Mouse (Mus musculus) embryonic facial prominence, embryonic 12.5 days (tissue): ENCODE measurements around the gene Large2. TPM values are rescaled to one million over a fixed set of nuclear protein-coding genes. Genes with fewer than 3 reads are reported as not detected.

ENCODE experiments used
- ATAC-seq: fragments of 200-750 bp; cut with Nextera tagmentation; 2 replicates; pipeline ENCODE4 v1.8.0; 2017; ENCODE audit not compliant: insufficient number of reproducible peaks, insufficient read depth, low FRiP score, low TSS enrichment
- H3K27ac ChIP-seq: fragments of 300-500 bp; sonication (generic); 2 replicates; pipeline ENCODE4 v1.5.1; 2016; ENCODE audit warnings: mild to moderate bottlenecking
- H3K27me3 ChIP-seq: fragments of 300-500 bp; sonication (generic); 2 replicates; pipeline ENCODE4 v1.6.1; 2016; ENCODE audit warnings: mild to moderate bottlenecking, moderate library complexity
- H3K36me3 ChIP-seq: fragments of 300-500 bp; sonication (generic); 2 replicates; pipeline ENCODE4 v1.6.1; 2016; ENCODE audit warnings: mild to moderate bottlenecking
- H3K4me1 ChIP-seq: fragments of 300-500 bp; sonication (generic); 2 replicates; pipeline ENCODE4 v1.6.1; 2016
- H3K4me2 ChIP-seq: fragments of 300-500 bp; sonication (generic); replicated peaks from 2 replicates; pipeline ENCODE4 v1.6.1; 2016; ENCODE audit warnings: mild to moderate bottlenecking, moderate library complexity
- H3K4me3 ChIP-seq: fragments of 300-500 bp; sonication (generic); 2 replicates; pipeline ENCODE4 v1.5.1; 2016; ENCODE audit warnings: mild to moderate bottlenecking
- H3K9ac ChIP-seq: fragments of 300-500 bp; sonication (generic); 2 replicates; pipeline ENCODE4 v1.6.1; 2016; ENCODE audit warnings: mild to moderate bottlenecking, moderate library complexity
- H3K9me3 ChIP-seq: fragments of 300-500 bp; sonication (generic); 2 replicates; pipeline ENCODE4 v1.6.1; 2016; ENCODE audit warnings: mild to moderate bottlenecking, moderate library complexity
- whole genome bisulfite sequencing: fragments of 180-500 bp; shearing (Covaris S2); methylation state at CpG from one replicate; pipeline ENCODE4 v1.1.7; 2016; 5-methylcytosine and 5-hydroxymethylcytosine counted together
- polyA plus RNA-seq: library from polyadenylated mRNA; unstranded; fragments of >200 nt; fragmentation: Nextera tagmentation; extraction: Ambion mirVana; gene quantifications from 2 replicates; pipeline ENCODE4 v1.2.1, GENCODE M21; 2016

The Large2 gene
- polyA plus RNA-seq, result 10.3 and 10.5 TPM in 2 replicates

GRCm38 (mm10) chr2:92374514-92374913 lies at the start of gene Large2, which contains the start of gene Pex16:
TSS of gene Large2 (minus strand) at chr2:92374869.
TSS of gene Pex16 (plus strand) at chr2:92374676.
- Histone ChIP-seq H3K36me3 (peaks cover 20% of the 10 kb centered on the region), H3K4me1 (peaks cover 39% of the 10 kb centered on the region)

GRCm38 (mm10) chr2:92423702-92424461 lies 49.2 kb upstream of the Large2 start:
- H3K27ac ChIP-seq, result peak overlapping the region; percentile 80; the same call in 1 of the 2 replicates

More at GRCm38 (mm10) chr2:92374514-92374913, at the start of gene Large2, which contains the start of gene Pex16:
- Histone ChIP-seq H3K27me3 (peaks cover 27% of the 10 kb centered on the region), H3K4me2 (peak within 1 kb of the TSS; percentile 90), H3K9ac (peak within 1 kb of the TSS; percentile 73), H3K9me3 (no peaks in the 10 kb centered on the region), H3K4me3 (peak within 1 kb of the TSS; percentile 71), H3K27ac (peak within 1 kb of the TSS; percentile 88)
- no peak for ATAC-seq
- 4% methylated on average over 16 of the region's 16 CpGs for WGBS

GRCm38 (mm10) chr2:92423156-92423555 lies 48.5 kb upstream of the Large2 start:
- no peak for ATAC-seq
- Histone ChIP-seq H3K4me3 (no peak overlapping the region), H3K4me2 (no peak overlapping the region), H3K27me3 (no peaks in the 10 kb centered on the region), H3K4me1 (peaks cover 16% of the 10 kb centered on the region), H3K36me3 (peaks cover 59% of the 10 kb centered on the region), H3K9me3 (no peaks in the 10 kb centered on the region), H3K27ac (no peak overlapping the region), H3K9ac (no peak overlapping the region)
- 91% methylated on average over 9 of the region's 9 CpGs for WGBS

More at GRCm38 (mm10) chr2:92423702-92424461, 49.2 kb upstream of the Large2 start:
- Histone ChIP-seq H3K4me2 (no peak overlapping the region), H3K9ac (no peak overlapping the region), H3K9me3 (no peaks in the 10 kb centered on the region), H3K4me1 (peaks cover 18% of the 10 kb centered on the region), H3K36me3 (peaks cover 52% of the 10 kb centered on the region), H3K27me3 (no peaks in the 10 kb centered on the region), H3K4me3 (no peak overlapping the region)
- ATAC-seq, result no peak
- WGBS, result 88% methylated on average over 9 of the region's 9 CpGs

GRCm38 (mm10) chr2:92422388-92423135 lies 47.9 kb upstream of the Large2 start:
- Histone ChIP-seq H3K9me3 (no peaks in the 10 kb centered on the region), H3K4me3 (no peak overlapping the region), H3K4me1 (peaks cover 10% of the 10 kb centered on the region), H3K4me2 (no peak overlapping the region), H3K27me3 (no peaks in the 10 kb centered on the region), H3K9ac (no peak overlapping the region), H3K27ac (no peak overlapping the region), H3K36me3 (peaks cover 64% of the 10 kb centered on the region)
- WGBS, result 75% methylated on average over 10 of the region's 10 CpGs
- ATAC-seq, result no peak

GRCm38 (mm10) chr2:92421723-92422387 lies 47.2 kb upstream of the Large2 start:
- ATAC-seq, result no peak
- Histone ChIP-seq H3K4me2 (no peak overlapping the region), H3K4me1 (peaks cover 9% of the 10 kb centered on the region), H3K4me3 (no peak overlapping the region), H3K9me3 (no peaks in the 10 kb centered on the region), H3K27me3 (no peaks in the 10 kb centered on the region), H3K36me3 (peaks cover 68% of the 10 kb centered on the region), H3K9ac (no peak overlapping the region), H3K27ac (no peak overlapping the region)
- WGBS, result 85% methylated on average over 7 of the region's 7 CpGs

GRCm38 (mm10) chr2:92411705-92412104 lies 37.0 kb upstream of the Large2 start:
- H3K27me3 ChIP-seq, result no peaks in the 10 kb centered on the region
- no peaks in the 10 kb centered on the region for H3K9me3 ChIP-seq
- H3K9ac ChIP-seq, result no peak overlapping the region
- H3K4me1 ChIP-seq, result no peaks in the 10 kb centered on the region
- H3K4me2 ChIP-seq, result no peak overlapping the region
- ATAC-seq, result no peak
- no peak overlapping the region for H3K27ac ChIP-seq
- WGBS, result 94% methylated on average over 10 of the region's 10 CpGs
- H3K36me3 ChIP-seq, result peaks cover 93% of the 10 kb centered on the region
- no peak overlapping the region for H3K4me3 ChIP-seq

GRCm38 (mm10) chr2:92408309-92409045 lies 33.8 kb upstream of the Large2 start:
- ATAC-seq, result no peak
- H3K4me2 ChIP-seq, result no peak overlapping the region
- peaks cover 91% of the 10 kb centered on the region for H3K36me3 ChIP-seq
- no peaks in the 10 kb centered on the region for H3K27me3 ChIP-seq
- no peaks in the 10 kb centered on the region for H3K4me1 ChIP-seq
- H3K27ac ChIP-seq, result no peak overlapping the region
- 90% methylated on average over 18 of the region's 18 CpGs for WGBS
- H3K9me3 ChIP-seq, result no peaks in the 10 kb centered on the region
- H3K9ac ChIP-seq, result no peak overlapping the region
- H3K4me3 ChIP-seq, result no peak overlapping the region

- 94% methylated on average over 7 of the region's 7 CpGs for WGBS
- H3K4me2 ChIP-seq, result no peak overlapping the region
- no peak overlapping the region for H3K27ac ChIP-seq
- no peaks in the 10 kb centered on the region for H3K9me3 ChIP-seq
- H3K36me3 ChIP-seq, result peaks cover 69% of the 10 kb centered on the region
- 0 out of 2 replicates have a peak, but pooled peaks cover 3% of the 10 kb centered on the region for H3K27me3 ChIP-seq
- H3K9ac ChIP-seq, result no peak overlapping the region
- ATAC-seq, result no peak
- no peak overlapping the region for H3K4me3 ChIP-seq
- peaks cover 5% of the 10 kb centered on the region; the same call in 1 of the 2 replicates for H3K4me1 ChIP-seq
Measured at GRCm38 (mm10) chr2:92405687-92406086, 31.0 kb upstream of the Large2 start.

GRCm38 (mm10) chr2:92404737-92405136 lies 30.1 kb upstream of the Large2 start:
- Histone ChIP-seq H3K4me2 (no peak overlapping the region), H3K4me1 (peaks cover 6% of the 10 kb centered on the region; the same call in 1 of the 2 replicates), H3K27ac (no peak overlapping the region), H3K27me3 (peaks cover 9% of the 10 kb centered on the region; the same call in 1 of the 2 replicates), H3K36me3 (peaks cover 60% of the 10 kb centered on the region), H3K4me3 (no peak overlapping the region), H3K9me3 (no peaks in the 10 kb centered on the region), H3K9ac (no peak overlapping the region)
- ATAC-seq, result no peak
- 77% methylated on average over 6 of the region's 6 CpGs for whole genome bisulfite sequencing

GRCm38 (mm10) chr2:92403776-92404319 lies 29.2 kb upstream of the Large2 start:
- Histone ChIP-seq H3K9me3 (no peaks in the 10 kb centered on the region), H3K4me2 (no peak overlapping the region), H3K4me1 (peaks cover 6% of the 10 kb centered on the region; the same call in 1 of the 2 replicates), H3K4me3 (no peak overlapping the region), H3K27me3 (peaks cover 9% of the 10 kb centered on the region; the same call in 1 of the 2 replicates), H3K36me3 (peaks cover 51% of the 10 kb centered on the region), H3K27ac (no peak overlapping the region), H3K9ac (no peak overlapping the region)
- ATAC-seq, result no peak
- WGBS, result 87% methylated on average over 5 of the region's 5 CpGs
